Mouse (Mus musculus): ENCODE measurements around the gene Stk16. TPM values are rescaled to one million over a fixed set of nuclear protein-coding genes. Genes with fewer than 3 reads are reported as not detected.

Gene Stk16
- polyA plus RNA-seq, 1 experiment from 2014 or later = 128 TPM

DNA sequence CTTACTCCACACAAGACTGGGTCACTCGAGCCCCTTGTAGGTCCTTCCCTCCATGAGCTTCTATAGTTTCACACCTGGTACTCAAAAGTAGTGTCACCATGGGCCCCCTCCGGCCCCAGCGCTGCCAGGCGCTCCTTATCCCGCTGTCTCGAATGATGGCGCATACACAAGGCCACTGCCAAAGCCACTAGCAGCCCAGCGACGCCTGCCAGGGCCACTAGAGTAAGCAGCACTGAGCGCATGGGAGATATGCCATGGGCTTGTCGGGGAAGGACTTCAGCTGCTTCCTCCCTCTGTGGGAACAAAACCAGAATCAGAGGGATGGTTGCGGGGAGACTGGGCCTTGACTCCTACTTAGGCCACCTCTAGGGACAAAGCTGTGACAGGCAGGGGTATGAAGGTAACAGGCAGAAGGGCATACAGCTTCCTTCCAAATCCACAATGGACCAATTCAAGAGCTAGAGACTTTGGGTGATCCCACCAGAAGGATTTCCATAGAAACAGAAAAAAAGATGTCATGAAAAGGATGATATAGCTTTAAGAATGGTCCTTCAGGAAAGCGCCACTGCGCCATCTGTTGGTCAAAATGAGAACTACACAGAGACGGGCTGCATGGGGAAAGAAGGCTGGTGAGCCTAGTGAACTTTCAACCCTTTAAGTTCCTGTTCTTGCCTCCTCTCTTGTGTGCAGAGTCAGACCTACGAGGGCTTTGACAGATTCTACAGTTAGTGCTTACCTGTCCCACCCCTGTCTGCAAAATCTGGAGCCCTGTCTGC, 43.4 kb downstream of the Stk16 start:
- H3K27ac ChIP-seq = no peak overlapping the region

DNA sequence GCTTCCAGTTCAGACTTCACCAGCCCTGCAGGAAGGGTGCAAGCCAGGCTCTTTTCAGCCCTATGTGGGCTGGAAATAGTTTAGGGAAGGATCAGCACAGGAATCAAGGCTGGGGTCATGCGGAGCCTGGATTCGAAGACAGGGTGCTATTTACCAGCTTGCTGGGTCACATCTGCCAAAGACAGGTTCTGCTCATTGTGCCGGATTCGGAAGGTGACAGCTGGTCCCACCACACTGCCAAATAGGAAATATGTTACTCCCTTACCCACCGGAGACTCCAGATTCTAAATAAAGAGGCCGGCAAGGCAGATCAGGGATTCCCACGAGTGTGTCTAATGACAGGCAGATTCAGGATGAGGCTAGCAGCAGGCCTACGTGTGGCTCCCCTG, 44.0 kb downstream of the Stk16 start:
- H3K9me3 ChIP-seq (ENCODE audit: control insufficient read depth, low read length) = no peaks in the 10 kb centered on the region
- H3K36me3 ChIP-seq (replicated peaks; ENCODE audit: control insufficient read depth, insufficient read depth) = no peaks in the 10 kb centered on the region
- 0 out of 2 replicates have a peak, but pooled peaks cover 6% of the 10 kb centered on the region for H3K4me1 ChIP-seq (replicated peaks; ENCODE audit: control insufficient read depth, insufficient read depth, low read length)
- ATAC-seq (ENCODE audit: low FRiP score) = no peak
- H3K27me3 ChIP-seq (ENCODE audit: control insufficient read depth, insufficient read depth, low read length) = no peaks in the 10 kb centered on the region
- WGBS = 47% methylated on average over 8 of the region's 8 CpGs
- H3K9ac ChIP-seq = no peak overlapping the region
- DNase-seq (ENCODE audit: low spot score) = no peak
- H3K4me2 ChIP-seq (replicated peaks) = no peak overlapping the region
- H3K4me3 ChIP-seq (replicated peaks; ENCODE audit: low read length) = no peak overlapping the region
- H3K27ac ChIP-seq = no peak overlapping the region

More for the DNA sequence above, 43.4 kb downstream of the Stk16 start:
- no peak for ATAC-seq (ENCODE audit: low FRiP score)
- Histone ChIP-seq H3K4me2 (replicated peaks) (no peak overlapping the region), H3K9ac (no peak overlapping the region), H3K27me3 (ENCODE audit: control insufficient read depth, insufficient read depth, low read length) (no peaks in the 10 kb centered on the region), H3K9me3 (ENCODE audit: control insufficient read depth, low read length) (no peaks in the 10 kb centered on the region), H3K4me1 (replicated peaks; ENCODE audit: control insufficient read depth, insufficient read depth, low read length) (0 out of 2 replicates have a peak, but pooled peaks cover 6% of the 10 kb centered on the region), H3K36me3 (replicated peaks; ENCODE audit: control insufficient read depth, insufficient read depth) (no peaks in the 10 kb centered on the region), H3K4me3 (replicated peaks; ENCODE audit: low read length) (no peak overlapping the region)
- 67% methylated on average over 16 of the region's 16 CpGs for WGBS
- peak; percentile 89 for DNase-seq (ENCODE audit: low spot score)

DNA sequence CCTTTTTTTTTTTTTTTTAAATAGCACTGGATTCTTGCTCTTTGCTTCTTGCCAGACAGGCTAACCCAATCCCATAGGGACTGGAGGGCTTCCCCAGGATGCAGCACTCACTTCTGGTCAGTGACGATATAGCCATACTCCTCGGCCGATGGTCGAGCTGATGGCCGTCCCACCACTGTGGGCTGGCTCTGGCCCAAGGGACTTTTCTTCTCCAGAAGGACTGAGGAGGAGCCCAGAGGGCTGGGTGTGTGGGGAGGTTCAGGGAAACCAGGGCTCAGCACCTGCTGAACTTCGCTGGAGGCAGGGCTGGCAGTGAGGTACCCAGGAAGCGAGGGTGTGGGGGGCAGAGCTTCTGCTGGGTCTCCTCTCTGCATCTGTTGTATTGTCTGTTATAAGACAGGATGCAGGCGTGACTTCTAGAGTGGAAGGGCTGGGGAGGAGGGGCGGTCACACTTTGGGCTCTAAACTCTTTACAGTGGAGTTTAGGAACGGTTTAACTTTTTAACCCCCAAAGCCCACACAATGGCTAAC, 44.9 kb downstream of the Stk16 start:
- Histone ChIP-seq H3K9me3 (ENCODE audit: control insufficient read depth, low read length) (no peaks in the 10 kb centered on the region), H3K27ac (no peak overlapping the region), H3K9ac (no peak overlapping the region), H3K4me1 (replicated peaks; ENCODE audit: control insufficient read depth, insufficient read depth, low read length) (0 out of 2 replicates have a peak, but pooled peaks cover 6% of the 10 kb centered on the region), H3K4me2 (replicated peaks) (no peak overlapping the region), H3K4me3 (replicated peaks; ENCODE audit: low read length) (no peak overlapping the region), H3K36me3 (replicated peaks; ENCODE audit: control insufficient read depth, insufficient read depth) (no peaks in the 10 kb centered on the region), H3K27me3 (ENCODE audit: control insufficient read depth, insufficient read depth, low read length) (no peaks in the 10 kb centered on the region)
- no peak for ATAC-seq (ENCODE audit: low FRiP score)
- 74% methylated on average over 10 of the region's 10 CpGs for WGBS
- no peak for DNase-seq (ENCODE audit: low spot score)

DNA sequence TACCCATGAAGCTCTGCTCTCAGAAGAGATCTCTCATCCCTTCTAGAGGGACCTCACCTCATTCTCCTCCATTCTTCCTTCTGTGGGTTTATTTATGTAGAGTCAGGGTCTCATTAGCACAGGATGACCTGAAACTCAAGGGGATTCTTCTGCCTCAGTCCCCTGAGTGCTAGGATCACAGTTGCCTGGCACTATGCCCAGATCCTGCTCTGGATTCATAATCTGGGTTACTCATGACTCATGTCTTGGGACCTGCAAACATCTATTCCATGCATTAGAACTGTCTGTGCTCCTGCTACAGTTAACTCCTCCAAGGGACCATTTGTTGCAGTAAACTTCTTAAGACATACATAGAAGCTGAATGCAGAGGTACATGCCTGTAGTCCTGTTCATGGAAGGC, 50.6 kb downstream of the Stk16 start:
- Histone ChIP-seq H3K4me1 (replicated peaks; ENCODE audit: control insufficient read depth, insufficient read depth, low read length) (no peaks in the 10 kb centered on the region), H3K4me2 (replicated peaks) (no peak overlapping the region), H3K9ac (no peak overlapping the region), H3K4me3 (replicated peaks; ENCODE audit: low read length) (no peak overlapping the region), H3K27me3 (ENCODE audit: control insufficient read depth, insufficient read depth, low read length) (peaks cover 40% of the 10 kb centered on the region), H3K36me3 (replicated peaks; ENCODE audit: control insufficient read depth, insufficient read depth) (no peaks in the 10 kb centered on the region), H3K27ac (no peak overlapping the region), H3K9me3 (ENCODE audit: control insufficient read depth, low read length) (no peaks in the 10 kb centered on the region)
- no peak for ATAC-seq (ENCODE audit: low FRiP score)
- no peak for DNase-seq (ENCODE audit: low spot score)

DNA sequence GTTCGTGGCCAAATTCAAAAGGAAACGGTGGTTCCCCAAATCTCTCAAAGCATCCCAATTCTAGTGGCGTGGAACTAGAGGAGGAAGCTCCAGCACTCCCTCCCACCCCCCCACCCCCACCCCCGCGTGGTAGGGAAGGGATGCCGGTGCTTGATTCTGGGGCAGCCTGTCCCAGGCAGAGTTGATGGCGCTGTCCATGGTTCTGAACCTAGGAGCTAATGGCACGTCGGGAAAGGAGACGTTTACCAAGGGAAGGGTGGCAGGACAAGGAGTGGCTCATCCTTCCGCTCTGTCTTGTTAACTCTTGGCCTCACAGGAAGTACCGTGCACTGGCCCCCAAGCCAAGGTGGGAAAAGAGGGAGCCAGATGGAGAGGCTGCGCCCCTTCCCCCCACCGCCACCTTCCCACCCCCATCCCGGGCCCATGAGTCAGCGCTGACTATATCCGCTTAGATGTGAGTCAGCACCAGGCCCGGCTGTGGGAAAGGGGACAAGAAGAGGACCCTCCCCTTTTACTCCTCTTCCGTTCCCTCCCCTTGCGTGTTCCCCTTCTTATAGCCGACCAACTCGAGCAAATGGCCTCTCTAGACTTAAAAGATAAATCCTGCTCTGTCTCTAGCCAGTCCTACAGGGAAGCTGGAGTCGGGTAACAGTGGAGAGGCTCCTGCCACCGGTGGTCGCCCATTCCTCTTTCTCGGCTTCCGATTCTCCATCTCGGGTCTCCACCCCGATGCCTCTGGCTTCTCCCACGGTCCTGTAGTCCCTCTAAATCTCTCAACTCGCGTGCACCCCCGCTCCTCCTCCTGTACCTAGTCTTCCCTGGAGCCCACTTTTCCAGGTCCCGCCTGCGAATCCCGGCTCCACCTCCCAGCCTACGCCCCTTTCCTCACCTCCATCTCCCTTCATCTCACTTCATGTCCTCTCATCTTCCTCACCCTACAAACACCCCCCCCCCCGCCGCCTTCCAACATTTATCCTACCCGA, 52.6 kb downstream of the Stk16 start:
- Histone ChIP-seq H3K9me3 (ENCODE audit: control insufficient read depth, low read length) (no peaks in the 10 kb centered on the region), H3K27ac (no peak overlapping the region), H3K4me2 (replicated peaks) (peak overlapping the region; percentile 66), H3K4me3 (replicated peaks; ENCODE audit: low read length) (peak overlapping the region; percentile 55), H3K9ac (peak overlapping the region; percentile 65), H3K27me3 (ENCODE audit: control insufficient read depth, insufficient read depth, low read length) (peaks cover 49% of the 10 kb centered on the region), H3K36me3 (replicated peaks; ENCODE audit: control insufficient read depth, insufficient read depth) (no peaks in the 10 kb centered on the region), H3K4me1 (replicated peaks; ENCODE audit: control insufficient read depth, insufficient read depth, low read length) (no peaks in the 10 kb centered on the region)
- DNase-seq (ENCODE audit: low spot score) = peak; percentile 69
- 2% methylated on average over 40 of the region's 40 CpGs for WGBS
- ATAC-seq (ENCODE audit: low FRiP score) = peak; percentile 64

DNA sequence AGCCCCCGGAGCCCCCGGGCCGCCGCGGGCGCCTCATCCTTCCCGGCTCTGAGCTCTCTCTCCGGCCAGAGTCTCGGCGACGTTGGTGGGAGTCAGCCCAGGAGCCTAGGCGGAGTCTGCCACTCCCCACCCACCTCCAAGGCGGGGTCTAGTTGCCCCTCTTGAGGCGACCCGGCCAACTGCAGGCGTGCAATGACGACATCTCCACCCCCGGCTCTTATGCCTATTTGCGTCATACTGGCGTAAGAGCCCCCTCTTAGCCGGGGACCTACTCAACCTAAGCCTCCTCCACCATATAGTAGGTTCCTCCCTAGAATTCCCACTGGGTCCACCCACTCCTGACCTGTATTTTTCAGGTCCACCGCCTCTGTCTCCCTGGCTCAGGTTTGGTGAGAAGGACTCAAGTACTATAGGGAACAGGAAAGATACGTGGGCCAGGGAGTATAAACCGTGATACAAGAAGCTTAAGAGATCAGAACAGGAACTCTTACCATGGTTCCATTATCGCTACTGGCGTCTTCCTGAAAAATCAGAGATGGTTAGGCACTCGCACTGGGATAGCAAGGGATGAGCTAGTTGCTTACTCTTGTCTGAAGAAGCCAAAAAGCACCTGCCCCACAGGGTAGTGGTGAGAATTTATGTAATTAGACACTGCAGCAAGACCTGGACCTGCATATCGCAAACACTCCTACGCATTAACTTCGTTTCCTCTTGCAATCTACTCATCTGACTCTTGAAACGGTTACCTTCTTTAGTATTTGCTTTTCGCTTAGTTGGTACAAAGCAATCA, 53.6 kb downstream of the Stk16 start, which contains the start of gene Ptprn:
Ptprn (minus strand) TSS at position 412 of the 790 bp plus-strand sequence.
- H3K36me3 ChIP-seq (replicated peaks; ENCODE audit: control insufficient read depth, insufficient read depth) = no peaks in the 10 kb centered on the region
- peak within 1 kb of the TSS; percentile 55 for H3K4me3 ChIP-seq (replicated peaks; ENCODE audit: low read length)
- DNase-seq (ENCODE audit: low spot score) = no peak
- peaks cover 49% of the 10 kb centered on the region for H3K27me3 ChIP-seq (ENCODE audit: control insufficient read depth, insufficient read depth, low read length)
- H3K27ac ChIP-seq = no peak within 1 kb of the TSS
- 13% methylated on average over 32 of the region's 32 CpGs for WGBS
- H3K9ac ChIP-seq = peak within 1 kb of the TSS; percentile 65
- peak; percentile 88 for ATAC-seq (ENCODE audit: low FRiP score)
- H3K9me3 ChIP-seq (ENCODE audit: control insufficient read depth, low read length) = no peaks in the 10 kb centered on the region
- peak within 1 kb of the TSS; percentile 66 for H3K4me2 ChIP-seq (replicated peaks)
- H3K4me1 ChIP-seq (replicated peaks; ENCODE audit: control insufficient read depth, insufficient read depth, low read length) = no peaks in the 10 kb centered on the region

Small RNA genes lying within 50 kb of the gene (microRNA-seq; reads per million reads assigned to microRNA genes)
- gene Gm27943 = not detected

Other genes starting within 250 kb of the Stk16 start
- 6.8 and 7.5 TPM in 2 replicates for gene Nhej1, start 85.6 kb upstream of the Stk16 start, polyA plus RNA-seq (2014; fragmentation: Nextera tagmentation; extraction: Ambion mirVana)
- gene Slc23a3, start 76.9 kb upstream of the Stk16 start, polyA plus RNA-seq (2014; fragmentation: Nextera tagmentation; extraction: Ambion mirVana) = not detected in 2 replicates
- gene Cnppd1, start 68.1 kb upstream of the Stk16 start, polyA plus RNA-seq (2014; fragmentation: Nextera tagmentation; extraction: Ambion mirVana) = 42.4 and 47.4 TPM in 2 replicates
- gene Retreg2, start 68.1 kb upstream of the Stk16 start, polyA plus RNA-seq (2014; fragmentation: Nextera tagmentation; extraction: Ambion mirVana) = 136 and 156 TPM in 2 replicates
- 36.7 and 38.0 TPM in 2 replicates for gene Zfand2b, start 42.2 kb upstream of the Stk16 start, polyA plus RNA-seq (2014; fragmentation: Nextera tagmentation; extraction: Ambion mirVana)
- gene Abcb6, start 30.4 kb upstream of the Stk16 start, polyA plus RNA-seq (2014; fragmentation: Nextera tagmentation; extraction: Ambion mirVana) = 39.0 and 39.7 TPM in 2 replicates
- 16.7 and 18.4 TPM in 2 replicates for gene Ankzf1, start 18.7 kb upstream of the Stk16 start, polyA plus RNA-seq (2014; fragmentation: Nextera tagmentation; extraction: Ambion mirVana)
- 53.6 and 59.5 TPM in 2 replicates for gene Atg9a, start 18.6 kb upstream of the Stk16 start, polyA plus RNA-seq (2014; fragmentation: Nextera tagmentation; extraction: Ambion mirVana)
- gene Glb1l, start within 50 bp of the Stk16 start, polyA plus RNA-seq (2014; fragmentation: Nextera tagmentation; extraction: Ambion mirVana) = 15.8 and 19.5 TPM in 2 replicates
- gene Tuba4a, start 9.0 kb downstream of the Stk16 start, polyA plus RNA-seq (2014; fragmentation: Nextera tagmentation; extraction: Ambion mirVana) = 13.8 and 20.8 TPM in 2 replicates
- not detected in 2 replicates for gene A630095N17Rik, start 21.3 kb downstream of the Stk16 start, polyA plus RNA-seq (2014; fragmentation: Nextera tagmentation; extraction: Ambion mirVana)
- gene Dnajb2, start 25.6 kb downstream of the Stk16 start, polyA plus RNA-seq (2014; fragmentation: Nextera tagmentation; extraction: Ambion mirVana) = 39.5 and 45.2 TPM in 2 replicates
- gene Ptprn, start 53.7 kb downstream of the Stk16 start, polyA plus RNA-seq (2014; fragmentation: Nextera tagmentation; extraction: Ambion mirVana) = 26.1 and 34.8 TPM in 2 replicates
- gene Resp18, start 67.6 kb downstream of the Stk16 start, polyA plus RNA-seq (2014; fragmentation: Nextera tagmentation; extraction: Ambion mirVana) = 232 and 253 TPM in 2 replicates
- 132 and 141 TPM in 2 replicates for gene Dnpep, start 107.2 kb downstream of the Stk16 start, polyA plus RNA-seq (2014; fragmentation: Nextera tagmentation; extraction: Ambion mirVana)
- 1.0 and 1.7 TPM in 2 replicates for gene Des, start 149.5 kb downstream of the Stk16 start, polyA plus RNA-seq (2014; fragmentation: Nextera tagmentation; extraction: Ambion mirVana)
- 18.0 and 22.9 TPM in 2 replicates for gene Speg, start 164.5 kb downstream of the Stk16 start, polyA plus RNA-seq (2014; fragmentation: Nextera tagmentation; extraction: Ambion mirVana)
- gene Gmppa, start 225.1 kb downstream of the Stk16 start, polyA plus RNA-seq (2014; fragmentation: Nextera tagmentation; extraction: Ambion mirVana) = 53.1 and 65.0 TPM in 2 replicates
- 4.9 and 5.0 TPM in 2 replicates for gene Asic4, start 239.6 kb downstream of the Stk16 start, polyA plus RNA-seq (2014; fragmentation: Nextera tagmentation; extraction: Ambion mirVana)

All from hindbrain, embryonic 14.5 days (tissue).